Mouse (Mus musculus): ENCODE measurements around the gene Rims4.

DNA sequence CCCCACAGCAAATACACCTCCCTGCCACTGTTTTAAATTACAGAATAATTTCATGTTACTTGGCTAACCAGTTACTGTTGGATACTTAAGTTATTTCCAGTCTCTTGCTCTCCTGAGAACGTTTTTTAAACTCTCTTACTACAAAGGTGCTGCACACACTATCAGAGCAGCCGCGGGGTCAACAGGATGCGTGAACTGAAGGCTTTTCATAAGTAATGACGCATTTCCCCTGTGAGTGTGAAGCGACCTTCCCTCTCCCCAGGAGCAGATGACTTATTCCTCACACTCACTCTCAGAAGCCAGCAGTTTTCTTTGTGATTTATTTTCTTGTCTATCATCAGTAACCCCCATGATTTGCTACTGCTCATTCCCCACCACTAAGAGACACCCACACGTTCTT, 13.7 kb upstream of the Rims4 start:
- TF ChIP-seq CTCF (IDR thresholded peaks at IDR 0.05; ENCODE audit: control insufficient read depth, insufficient read depth, low read length) (no peak), POLR2A (IDR thresholded peaks at IDR 0.05; ENCODE audit: borderline replicate concordance, control insufficient read depth, low read depth, low read length) (no peak)
